Mouse (Mus musculus): ENCODE measurements around the gene Als2.

- TF ChIP-seq CTCF (IDR thresholded peaks at IDR 0.05; ENCODE audit: control insufficient read depth, insufficient read depth, insufficient read length) = no peak
- no peak for TF ChIP-seq MAX (IDR thresholded peaks at IDR 0.05)
- TF ChIP-seq MYOD1 (IDR thresholded peaks at IDR 0.05; ENCODE audit: control insufficient read depth, insufficient read length, low read depth) = no peak
- TF ChIP-seq CEBPB (IDR thresholded peaks at IDR 0.05; ENCODE audit: low read depth) = no peak
Measured at GRCm38 (mm10) chr1:59285880-59286279, 48.8 kb upstream of the Als2 start.
